Mouse (Mus musculus): ENCODE data around the gene Fxr2.
"Not testable (repeated sequence)": the region's sequence is repeated elsewhere in the genome, so short reads cannot be mapped to it uniquely, and the experiment has no call there.

Gene Fxr2

DNA sequence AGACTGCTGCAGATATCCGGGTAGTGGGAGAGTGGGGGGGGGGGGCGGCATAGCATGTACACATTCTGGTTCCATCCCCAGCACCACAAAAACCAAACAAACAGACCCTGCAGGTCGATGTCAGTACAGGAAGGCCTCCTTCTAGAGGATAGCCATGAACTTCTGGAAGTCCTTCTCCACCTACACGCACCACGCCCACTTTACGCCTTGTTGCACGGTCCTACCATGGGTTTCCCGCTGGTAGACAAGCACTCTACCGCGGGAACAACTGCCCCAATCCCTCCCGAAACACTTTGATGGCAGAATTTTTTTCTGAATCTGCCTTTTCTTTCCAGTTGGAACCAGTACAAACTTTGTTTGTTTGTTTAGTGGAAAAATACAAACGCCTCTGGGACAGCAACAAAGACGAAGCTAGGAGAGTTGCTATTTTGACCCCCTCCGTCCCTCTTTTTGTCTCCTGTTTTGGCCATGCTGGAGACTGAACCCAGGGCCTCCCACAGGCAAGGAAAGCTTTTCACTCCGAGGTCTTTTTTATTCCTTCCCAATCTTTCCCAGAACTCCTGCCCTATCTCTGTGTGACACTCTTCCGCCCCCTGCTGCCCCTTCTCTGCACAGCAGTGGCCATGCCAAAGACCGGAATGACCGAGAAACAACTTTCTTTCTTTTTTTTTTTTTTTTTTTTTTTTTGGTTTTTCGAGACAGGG, 19.1 kb upstream of the Fxr2 start:
- DNase-seq: peak; percentile 96

- DNase-seq: not testable (repeated sequence)
Observed at GRCm38 (mm10) chr11:69614257-69614588, 18.6 kb upstream of the Fxr2 start.

GRCm38 (mm10) chr11:69616781-69617180, 16.0 kb upstream of the Fxr2 start:
- DNase-seq: no peak

- no peak for DNase-seq
Observed at GRCm38 (mm10) chr11:69617805-69618204, 15.0 kb upstream of the Fxr2 start, which contains the start of gene Shbg. Gene Shbg (minus strand): TSS chr11:69617905.

GRCm38 (mm10) chr11:69620394-69621081, 12.3 kb upstream of the Fxr2 start:
- DNase-seq: no peak

GRCm38 (mm10) chr11:69621571-69622268, 11.1 kb upstream of the Fxr2 start, which contains the start of gene Sat2:
Gene Sat2 (plus strand): TSS chr11:69622024.
- peak; percentile 74 to 84 for DNase-seq

- peak; percentile 24 to 51 for DNase-seq
Observed at GRCm38 (mm10) chr11:69622406-69622805, 10.4 kb upstream of the Fxr2 start.

- no peak for DNase-seq
Observed at GRCm38 (mm10) chr11:69623006-69623405, 9.8 kb upstream of the Fxr2 start.

- not testable (repeated sequence) for DNase-seq
Observed at GRCm38 (mm10) chr11:69624339-69624738, 8.5 kb upstream of the Fxr2 start.

- peak; percentile 88 to 89 for DNase-seq
Observed at GRCm38 (mm10) chr11:69628286-69628685, 4.5 kb upstream of the Fxr2 start.

GRCm38 (mm10) chr11:69629802-69630201, 3.0 kb upstream of the Fxr2 start:
- DNase-seq: no peak

DNA sequence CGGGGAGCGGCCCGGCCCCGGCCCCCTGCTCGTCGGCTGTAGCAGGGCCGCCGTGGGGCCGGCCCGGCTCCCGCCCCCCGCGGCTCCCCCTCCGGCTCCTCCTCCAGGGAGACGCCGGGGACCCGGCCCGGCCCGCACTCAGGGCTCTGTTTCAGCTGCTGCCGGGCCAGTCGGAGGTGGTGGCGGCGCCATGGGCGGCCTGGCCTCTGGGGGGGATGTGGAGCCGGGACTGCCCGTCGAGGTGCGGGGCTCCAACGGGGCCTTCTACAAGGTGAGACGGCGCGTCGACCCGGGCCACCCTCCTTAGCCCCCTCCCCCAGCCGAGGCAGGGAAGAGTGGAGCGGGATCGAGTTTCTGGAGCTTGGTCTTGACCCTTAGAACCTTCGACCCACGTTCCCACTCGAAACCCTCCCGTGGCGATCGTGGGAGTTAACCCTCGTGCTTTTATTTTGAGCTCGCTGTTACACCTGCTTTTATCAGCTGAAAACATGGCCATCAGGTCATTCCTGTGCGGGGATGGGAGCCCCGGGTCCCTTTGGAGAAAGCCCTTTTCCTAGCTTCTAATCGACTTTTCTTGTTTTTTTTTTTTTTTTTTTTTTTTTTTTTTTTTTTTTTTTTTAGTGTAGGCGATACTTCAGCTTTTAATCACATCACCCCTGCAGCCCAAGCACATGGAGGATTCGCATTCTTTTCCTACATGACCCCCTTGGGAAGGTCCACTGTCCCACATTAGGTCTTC, 507 bp downstream of the Fxr2 start:
- peak in 1 of 2 experiments; percentile 87 for DNase-seq

GRCm38 (mm10) chr11:69635471-69635870, 2.7 kb downstream of the Fxr2 start:
- DNase-seq: no peak

GRCm38 (mm10) chr11:69645860-69646259, 13.1 kb downstream of the Fxr2 start:
- no peak for DNase-seq

DNA sequence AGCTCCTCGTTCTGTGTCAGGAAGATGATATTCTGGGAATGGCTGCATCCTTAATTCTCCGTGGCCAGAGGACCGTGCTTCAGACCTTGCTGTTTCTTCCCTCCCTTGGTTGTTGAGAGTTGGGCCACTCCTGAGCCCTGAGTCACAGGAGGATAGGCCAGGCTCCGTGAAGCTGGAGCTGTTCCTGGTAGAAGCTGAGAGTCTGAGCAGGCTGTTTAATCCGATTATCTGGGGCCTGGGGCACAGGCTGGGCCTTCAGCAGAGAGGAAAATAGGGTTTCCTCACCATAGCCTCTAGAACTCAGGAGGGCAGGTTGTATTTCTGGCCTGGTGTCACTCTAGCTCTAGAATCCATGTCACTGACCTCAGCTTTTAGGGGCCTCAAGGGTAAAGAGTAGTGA, 20.6 kb downstream of the Fxr2 start:
- no peak for DNase-seq

DNA sequence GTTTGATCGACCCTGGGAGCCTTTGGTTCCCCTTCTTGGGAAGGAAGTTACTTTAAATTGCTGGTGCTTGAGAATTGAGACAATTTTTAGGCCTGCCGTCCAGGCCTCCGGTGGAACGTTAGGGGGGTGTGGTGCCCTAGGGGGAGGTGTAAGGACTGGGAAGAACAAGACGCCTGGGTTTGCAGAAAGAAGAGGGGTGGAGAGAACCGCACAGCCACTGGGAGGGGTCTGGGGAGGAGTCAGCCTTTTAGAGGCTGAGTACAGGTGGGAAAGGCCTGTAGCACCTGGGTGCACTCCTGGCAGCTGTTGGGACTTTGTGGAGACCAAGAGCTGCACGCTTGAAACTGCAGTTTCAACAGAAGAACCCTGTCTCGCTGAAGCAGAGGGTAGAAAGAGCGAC, 22.0 kb downstream of the Fxr2 start:
- DNase-seq: peak; percentile 23 to 35

DNA sequence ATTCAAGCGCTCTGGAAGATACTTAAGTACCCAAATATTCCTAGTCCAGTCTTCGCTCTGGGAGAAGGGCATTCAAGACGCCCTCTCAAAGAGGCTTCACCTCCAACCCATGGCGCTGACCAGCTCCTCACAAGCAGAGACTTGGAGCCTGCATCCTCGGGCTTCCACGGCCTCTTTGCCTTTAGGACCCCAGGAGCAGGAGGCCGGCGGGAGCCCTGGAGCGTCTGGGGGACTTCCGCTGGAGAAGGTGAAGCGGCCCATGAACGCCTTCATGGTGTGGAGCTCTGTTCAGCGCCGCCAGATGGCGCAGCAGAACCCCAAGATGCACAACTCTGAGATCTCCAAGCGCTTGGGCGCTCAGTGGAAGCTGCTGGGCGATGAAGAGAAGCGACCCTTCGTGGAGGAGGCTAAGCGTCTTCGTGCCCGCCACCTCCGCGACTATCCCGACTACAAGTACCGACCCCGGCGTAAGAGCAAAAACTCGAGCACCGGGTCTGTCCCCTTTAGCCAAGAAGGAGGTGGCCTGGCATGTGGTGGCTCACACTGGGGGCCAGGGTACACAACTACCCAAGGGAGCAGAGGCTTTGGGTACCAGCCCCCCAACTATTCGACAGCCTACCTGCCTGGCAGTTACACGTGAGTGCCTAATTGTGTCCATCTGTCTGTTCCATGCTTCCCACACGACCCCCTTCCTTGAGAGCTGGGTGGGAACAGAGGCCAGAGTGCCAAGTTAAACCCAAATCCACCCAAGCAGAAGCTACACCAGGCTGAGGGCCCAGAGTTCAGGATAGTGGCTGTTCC, 22.7 kb downstream of the Fxr2 start, which contains the start of gene Sox15:
TSS of gene Sox15 (plus strand) at position 51 of the 801 bp plus-strand sequence.
- DNase-seq: peak; percentile 85 to 91

DNA sequence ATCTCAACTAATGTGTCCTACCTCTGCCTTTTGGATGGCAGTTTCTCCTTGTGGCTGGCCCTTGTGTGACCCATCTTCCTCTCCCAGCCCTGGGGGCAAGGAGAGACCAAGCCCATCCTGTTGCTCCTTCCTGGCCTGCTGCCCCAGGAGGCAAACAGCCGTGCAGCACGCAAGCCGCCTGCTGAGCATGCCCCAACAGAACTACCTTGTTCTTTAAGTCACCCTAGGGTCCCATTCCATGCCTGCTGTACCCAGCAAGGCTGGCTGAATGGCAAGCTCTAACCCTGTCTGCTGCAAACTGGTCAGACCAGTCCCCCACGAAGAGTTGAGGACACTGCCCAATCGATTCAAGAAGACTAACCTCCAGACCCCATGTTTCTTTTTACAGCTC, 23.3 kb downstream of the Fxr2 start:
- peak in 1 of 2 experiments; percentile 14 for DNase-seq

DNA sequence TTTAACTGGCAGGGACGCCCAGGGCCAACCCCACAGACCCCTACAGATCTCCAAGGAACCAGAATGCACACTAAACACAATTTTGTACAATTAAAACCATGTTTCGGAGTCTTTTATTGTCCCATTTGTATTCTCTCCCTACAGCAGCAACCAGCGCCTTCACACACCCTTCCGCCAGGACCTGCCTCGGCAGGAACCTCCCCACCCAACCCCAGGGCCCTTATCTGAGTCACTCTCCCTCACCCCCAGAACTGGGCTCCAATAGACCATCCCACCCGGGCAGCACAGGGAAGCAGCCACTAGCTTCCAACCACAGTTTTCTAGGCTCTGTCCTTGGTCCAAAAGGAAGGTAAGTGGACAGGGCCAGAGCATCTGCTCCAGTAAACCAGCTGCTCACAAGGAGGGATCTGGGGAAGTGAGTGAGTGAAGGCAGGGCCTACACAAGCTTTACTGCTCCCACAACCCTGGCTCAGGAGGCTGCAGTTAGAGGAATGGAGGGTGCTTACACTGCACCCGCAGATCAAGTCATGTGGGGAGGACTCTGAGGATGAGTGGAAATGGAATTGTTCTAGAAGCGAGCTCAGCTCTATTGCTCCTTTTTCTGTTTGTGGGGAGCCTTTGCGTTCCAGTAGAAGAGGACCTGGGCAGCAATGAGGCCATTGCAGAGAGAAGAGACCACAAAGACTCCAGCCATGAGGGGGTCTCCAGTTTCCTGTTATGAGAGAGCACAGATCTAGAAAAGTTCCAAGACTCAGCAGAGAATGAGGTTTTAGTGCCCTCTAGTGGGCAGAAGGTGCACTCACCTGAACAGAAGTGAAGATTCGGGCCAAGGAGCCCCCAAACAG, 24.0 kb downstream of the Fxr2 start:
- DNase-seq: peak; percentile 67 to 73

- peak in 1 of 2 experiments; percentile 9 for DNase-seq
Observed at GRCm38 (mm10) chr11:69657462-69657881, 24.7 kb downstream of the Fxr2 start.
